Comparison of ENCODE assay signal across 16 mouse cellular contexts in the genomic region with DNA sequence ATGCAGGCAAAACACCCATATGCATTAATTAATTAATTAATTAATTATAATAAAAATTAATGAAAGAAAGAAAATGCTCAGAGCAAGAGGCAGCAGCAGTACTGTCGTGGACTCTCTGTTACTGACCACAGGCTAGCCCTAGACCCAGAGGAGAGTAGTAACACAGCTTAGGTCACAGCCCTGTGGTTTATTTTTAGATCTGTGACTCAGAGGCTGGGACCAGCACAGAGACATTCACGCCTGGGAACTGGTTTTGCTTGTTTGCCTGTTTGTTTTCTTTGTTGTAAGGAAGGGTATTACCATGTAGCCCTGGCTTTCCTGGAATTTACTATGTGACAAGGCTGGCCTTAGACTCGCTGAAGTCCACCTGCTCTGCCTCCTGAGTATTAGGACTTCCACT. TPM values are rescaled to one million over a fixed set of nuclear protein-coding genes. Genes with fewer than 3 reads are reported as not detected.
A peak's percentile ranks its signal among the peaks of the same experiment; 100 is the strongest.
DNase-seq lines count a peak whose midpoint lies in the region; ATAC-seq lines count a peak whose summit lies in the region.
"Had no signal": no experiment of that assay in that cellular context is flagged by ENCODE, and none has a peak within 500 bp of the region (broad histone marks: within the 10 kb centered on the region; RNA-seq: fewer than 3 reads in every experiment).

No protein-coding gene starts in this region.

- no peaks in the 10 kb centered on the region for H3K36me3 ChIP-seq in kidney, embryonic 14.5 days (ENCODE audit: control insufficient read depth, insufficient read depth, low read length)
- H3K36me3 ChIP-seq: G1E; limb, embryonic 13.5 days had no signal

- no peaks in the 10 kb centered on the region for H3K4me1 ChIP-seq in kidney, embryonic 14.5 days (ENCODE audit: control insufficient read depth, insufficient read depth, low read length)
- H3K4me1 ChIP-seq: limb, embryonic 13.5 days had no signal

- no peak overlapping the region for H3K4me2 ChIP-seq in kidney, embryonic 14.5 days (replicated peaks; ENCODE audit: low read depth, low read length)
- H3K4me2 ChIP-seq: limb, embryonic 13.5 days had no signal

- WGBS in kidney, embryonic 14.5 days: 47% methylated on average over 3 of the region's 3 CpGs

- no peak for ATAC-seq in kidney, embryonic 14.5 days (ENCODE audit: low FRiP score, low TSS enrichment)
- ATAC-seq: forebrain, embryonic 14.5 days; hindbrain, embryonic 16.5 days; midbrain, embryonic 16.5 days had no signal

- H3K9me3 ChIP-seq in kidney, embryonic 14.5 days (ENCODE audit: control insufficient read depth, low read length): no peaks in the 10 kb centered on the region

- H3K27ac ChIP-seq in kidney, embryonic 14.5 days (ENCODE audit: low read depth, low read length): no peak overlapping the region
- H3K27ac ChIP-seq: limb, embryonic 13.5 days had no signal

- no peak overlapping the region for H3K4me3 ChIP-seq in kidney, embryonic 14.5 days (ENCODE audit: low read length)
- H3K4me3 ChIP-seq: limb, embryonic 13.5 days had no signal

- H3K9ac ChIP-seq in kidney, embryonic 14.5 days (ENCODE audit: low read depth, low read length): no peak overlapping the region
- H3K9ac ChIP-seq: limb, embryonic 13.5 days had no signal

- peak; percentile 46 for DNase-seq in kidney, adult 11 months
- peak; percentile 35 for DNase-seq in 3134 (ENCODE audit: extremely low read depth, insufficient read length, low spot score)
- DNase-seq in 3T3-L1 (ENCODE audit: low read depth, low spot score): peak; percentile 85
- DNase-seq in fat pad, adult 2 months (ENCODE audit: extremely low read depth, low read depth, low spot score): peak; percentile 39
- no peak for DNase-seq in left cerebral cortex, adult 18-20 months (ENCODE audit: low spot score in 2 of 2)
- DNase-seq in ovary, postnatal 14 days (ENCODE audit: low spot score): no peak
- DNase-seq: cerebellum, adult 11 months; embryo, embryonic 11 days; gastrocnemius, postnatal 36 days; layer of hippocampus, adult 9-11 months had no signal

- no peaks in the 10 kb centered on the region for H3K27me3 ChIP-seq in kidney, embryonic 14.5 days (ENCODE audit: control insufficient read depth, insufficient read depth, low read length)
- H3K27me3 ChIP-seq: limb, embryonic 13.5 days had no signal

RNA-seq across cellular contexts. Expression of gene 4931406P16Rik, which starts 14.1 kb away (rescaled TPM):
- 45.5 and 45.7 TPM in 2 replicates for polyA plus RNA-seq in kidney, embryonic 14.5 days (2014; fragmentation: Nextera tagmentation; extraction: Ambion mirVana)
- 10 to 100 TPM; 38.5 to 39.1 TPM for total RNA-seq in left cerebral cortex, adult 18-20 months (2021)

Comparison
In these comparisons a context has a peak if more than half of its experiments do, and no peak if none do; other contexts are left out.
1. DNase-seq: peak in kidney, adult 11 months (single experiment), 3134 (single experiment), 3T3-L1 (single experiment) and fat pad, adult 2 months (single experiment); none in left cerebral cortex, adult 18-20 months (0 of 2) and ovary, postnatal 14 days (single experiment).